Mouse (Mus musculus) v-Abl transformed pro-B cells (cell line): ENCODE data around the gene Cyp2a22.
"Not testable (repeated sequence)": the region's sequence is repeated elsewhere in the genome, so short reads cannot be mapped to it uniquely, and the experiment has no call there.

Experiments used
- in situ Hi-C, 2 experiments: fragments of 400-800 bp; cut with MboI; formaldehyde crosslinking; loops; one replicate each; pipeline ENCODE4 v1.15.1; 2025; ENCODE audit not compliant: unreplicated experiment in 2 of 2

Cyp2a22 gene

DNA sequence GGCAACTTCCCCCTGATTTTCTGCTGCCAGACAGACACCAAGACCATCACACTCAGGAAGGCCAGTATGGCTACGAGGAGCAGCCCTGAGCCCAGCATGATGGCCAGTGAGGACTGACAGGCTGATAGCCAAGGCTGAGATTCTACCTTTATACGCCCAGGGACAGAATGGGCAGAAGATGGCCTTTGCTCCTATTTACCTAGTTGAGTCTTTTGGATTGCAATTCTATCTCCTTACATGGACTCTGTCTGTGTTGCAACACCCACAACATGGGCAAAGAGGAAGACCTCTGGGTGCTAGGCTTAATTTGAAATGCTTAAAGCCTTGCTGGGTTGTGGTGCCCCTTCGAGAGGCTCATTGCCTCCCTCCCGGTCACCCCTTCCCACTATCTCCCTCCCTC, at the start of gene Cyp2a22:
Gene Cyp2a22 (minus strand): TSS at position 123 of the 400 bp plus-strand sequence.
- in situ Hi-C loops, result no loop called here

GRCm38 (mm10) chr7:26983151-26983550, 44.0 kb upstream of the Cyp2a22 start:
- in situ Hi-C loops, result not testable (repeated sequence)

DNA sequence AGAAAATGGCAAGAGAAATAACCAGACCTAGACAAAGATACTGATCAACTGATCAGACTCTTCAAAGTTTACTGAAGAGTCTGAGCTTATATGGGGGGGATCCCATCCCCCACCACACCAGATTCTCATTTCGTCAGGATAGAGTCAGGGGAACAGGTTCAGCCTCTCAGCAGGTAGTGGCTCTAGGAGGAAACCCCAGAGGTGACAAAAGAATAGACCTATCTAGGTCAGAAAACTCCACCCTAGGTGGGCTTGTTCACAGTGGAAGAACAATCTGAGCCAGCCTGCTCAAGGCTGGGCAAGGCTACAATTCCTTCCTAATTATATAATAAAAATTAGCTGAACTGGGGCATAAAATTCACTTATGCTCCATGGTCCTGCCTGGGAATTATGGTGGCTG, 43.4 kb upstream of the Cyp2a22 start:
- in situ Hi-C loops, result no loop called here

- in situ Hi-C loops, result not testable (repeated sequence)
These were observed 42.8 kb upstream of the Cyp2a22 start for GRCm38 (mm10) chr7:26981937-26982336.

- in situ Hi-C loops, result not testable (repeated sequence)
These were observed 42.3 kb upstream of the Cyp2a22 start for GRCm38 (mm10) chr7:26981464-26981863.

DNA sequence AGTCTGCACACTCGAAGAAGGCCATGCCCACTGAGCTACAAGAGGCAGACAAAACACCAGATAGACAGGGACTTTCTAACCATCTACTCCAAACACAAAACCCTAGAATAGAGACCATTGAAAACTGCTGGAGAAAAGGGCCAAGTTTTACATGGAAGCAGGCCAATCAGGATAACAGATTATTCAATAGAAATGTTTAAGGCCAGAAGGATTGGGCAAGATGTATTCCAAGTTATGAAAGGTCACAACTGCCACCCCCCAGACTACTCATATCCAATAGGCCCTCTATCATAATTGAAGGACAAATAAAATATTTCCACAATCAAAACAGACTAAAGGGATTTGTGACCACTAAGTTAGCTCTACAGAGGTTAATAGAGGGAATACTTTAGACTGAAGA, 23.2 kb upstream of the Cyp2a22 start:
- in situ Hi-C loops, result loop anchor here in 1 of 2 experiments (25.0 kb wide), 1 partner anchor 1475 kb away; the partner anchor contains the start of gene Ceacam1

DNA sequence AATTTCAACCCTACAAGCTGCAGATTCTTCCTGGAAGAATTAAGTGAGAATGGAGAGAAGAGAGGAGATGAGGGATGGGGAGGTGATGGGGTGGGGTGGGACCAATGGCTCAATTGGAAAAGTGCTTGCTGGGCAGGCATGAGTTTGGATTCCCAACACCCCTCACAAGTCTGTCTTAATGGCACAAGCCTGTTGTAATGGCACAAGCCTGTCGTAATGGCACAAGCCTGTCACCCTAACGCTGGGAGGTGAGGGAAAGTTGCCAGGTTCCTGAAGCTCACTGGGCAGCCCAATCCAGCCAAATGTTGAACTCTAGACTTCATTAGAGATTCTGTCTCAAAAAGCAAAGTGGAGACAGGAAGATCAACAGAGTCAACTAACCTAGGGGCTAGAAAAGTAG, 14.1 kb upstream of the Cyp2a22 start:
- in situ Hi-C loops, result loop anchor here in 1 of 2 experiments (25.0 kb wide), 1 partner anchor 1466 kb away; the partner anchor contains the start of gene Ceacam1

DNA sequence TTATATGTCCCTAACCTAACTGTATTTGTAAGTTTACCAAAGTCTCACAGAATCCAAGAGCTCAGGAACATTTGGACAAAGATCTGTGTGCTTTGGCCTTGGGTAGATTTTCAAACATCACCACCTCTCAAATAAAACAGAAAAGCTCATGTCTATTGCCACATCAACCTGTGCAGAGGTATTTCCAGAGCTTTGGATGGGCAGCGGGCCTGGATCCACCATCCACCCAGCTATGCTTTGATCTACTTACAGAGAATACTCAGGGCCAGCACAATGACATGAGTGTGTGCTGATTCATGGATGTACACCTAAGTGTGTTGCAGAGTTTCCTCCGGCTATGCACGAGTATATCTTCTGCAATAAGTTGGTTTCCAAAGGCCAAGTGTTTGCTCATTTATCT, 13.5 kb upstream of the Cyp2a22 start:
- in situ Hi-C loops, result loop anchor here in 1 of 2 experiments (25.0 kb wide), 1 partner anchor 1465 kb away; the partner anchor contains the start of gene Ceacam1

DNA sequence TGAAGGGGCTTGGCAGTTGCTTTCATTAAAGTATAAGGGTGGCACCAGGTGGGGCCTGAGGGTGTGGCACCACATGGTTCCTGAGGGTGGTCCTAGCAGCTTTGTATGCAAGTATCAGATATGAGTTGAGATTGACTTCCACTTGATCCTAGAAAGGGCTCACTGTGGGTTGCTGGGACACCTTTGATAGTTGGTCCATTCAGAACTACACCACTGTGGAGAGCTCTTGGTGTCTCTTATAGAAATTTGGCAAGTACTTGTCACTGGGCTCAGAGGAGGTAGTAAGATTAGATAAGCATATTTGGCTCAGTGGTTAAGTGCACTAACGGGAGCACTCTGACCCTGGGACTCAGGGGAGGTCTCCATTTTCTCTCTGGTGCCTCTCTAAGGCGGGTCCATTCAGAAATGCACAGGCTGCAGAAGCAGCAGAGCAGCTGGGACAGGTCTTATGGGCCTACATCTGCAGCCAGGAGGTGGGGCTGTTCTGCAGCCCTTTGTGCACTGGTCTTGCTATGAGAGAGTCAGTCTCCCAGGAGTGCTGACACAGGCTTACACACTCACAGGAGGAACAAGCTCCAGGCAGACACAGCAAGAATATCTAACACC, 2.2 kb upstream of the Cyp2a22 start:
- in situ Hi-C loops, result not testable (repeated sequence)

DNA sequence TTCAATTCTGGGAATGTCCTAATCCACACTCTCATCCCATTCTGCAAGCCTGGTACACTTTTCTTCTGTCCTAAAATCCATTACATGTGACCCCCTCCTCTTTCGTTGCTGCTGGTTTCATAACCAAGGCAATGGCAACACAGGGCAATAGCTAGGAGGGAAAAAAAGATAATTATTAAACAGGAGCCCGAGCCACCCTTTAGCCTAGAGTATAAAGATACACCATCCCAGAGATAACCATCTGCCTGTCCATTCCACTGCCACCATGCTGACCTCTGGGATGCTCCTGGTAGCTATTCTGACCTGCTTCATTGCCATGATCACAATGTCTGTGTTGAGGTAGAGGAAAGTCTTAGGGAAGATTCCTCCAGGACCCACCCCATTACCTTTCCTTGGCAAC, 22.1 kb downstream of the Cyp2a22 start:
- in situ Hi-C loops, result not testable (repeated sequence)
